Mouse (Mus musculus): ENCODE results near the gene Cuta.

DNA sequence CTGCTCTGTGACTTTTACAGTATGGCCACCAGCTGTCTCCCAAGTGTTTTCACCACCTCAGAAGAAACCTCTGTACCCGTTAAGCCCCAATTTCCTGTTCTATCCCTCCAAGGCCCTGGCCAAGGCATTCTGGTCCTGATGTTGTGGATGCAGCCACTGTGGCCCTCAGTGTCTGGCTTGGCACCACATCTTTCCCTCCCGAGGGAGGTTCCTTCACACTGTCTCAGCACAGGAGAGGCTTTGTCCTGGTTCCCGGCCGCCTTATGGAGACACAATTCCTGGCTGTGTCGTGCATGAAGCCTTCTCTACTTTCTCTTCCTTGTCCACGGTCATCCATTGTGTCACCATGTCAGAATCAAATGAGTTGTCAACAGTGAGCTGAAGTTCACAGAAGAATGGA is 45.9 kb downstream of the Cuta start:
- TF ChIP-seq POLR2A (IDR thresholded peaks at IDR 0.05; ENCODE audit: control insufficient read depth, extremely low read depth, insufficient read depth, low read length, poor library complexity) = no peak
- no peak for TF ChIP-seq CTCF (IDR thresholded peaks at IDR 0.05; ENCODE audit: borderline replicate concordance, control insufficient read depth, extremely low read depth, insufficient read depth, low read length, poor library complexity)

Data from thymus, adult 2 months (tissue).